In the genomic region with DNA sequence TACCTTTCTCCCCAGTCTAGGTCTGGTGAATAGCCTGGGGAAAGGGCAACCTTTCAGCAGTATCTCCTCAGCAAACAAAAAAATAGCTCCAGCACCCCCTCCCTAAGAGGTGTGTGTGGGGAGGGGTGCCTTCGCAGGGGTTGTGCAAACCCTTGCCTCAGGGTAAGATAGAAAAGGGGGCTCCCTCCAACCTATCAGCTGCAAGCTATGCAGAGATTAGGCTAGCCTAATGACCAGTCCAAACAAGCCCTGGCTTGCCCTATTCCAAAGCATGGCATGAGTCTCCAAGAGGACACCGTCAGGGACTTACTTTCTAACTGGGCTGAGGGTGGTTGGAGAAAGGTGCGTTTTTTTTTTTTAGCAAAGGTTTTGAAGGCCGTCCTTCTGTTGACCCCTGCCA, we compare ENCODE assay signal across 8 mouse cellular contexts. TPM values are rescaled to one million over a fixed set of nuclear protein-coding genes. Genes with fewer than 3 reads are reported as not detected.
DNase-seq lines count a peak whose midpoint lies in the region; ATAC-seq and TF ChIP-seq lines count a peak whose summit lies in the region.

No protein-coding gene starts in this region.

- H3K9me3 ChIP-seq in erythroblast, embryonic 14.5 days (ENCODE audit: control insufficient read depth, low read length) = no peaks in the 10 kb centered on the region
- no peaks in the 10 kb centered on the region for H3K9me3 ChIP-seq in limb, embryonic 15.5 days
- H3K9me3 ChIP-seq in stomach, postnatal 0 days (ENCODE audit: control insufficient read depth, low read length) = no peaks in the 10 kb centered on the region

- WGBS in limb, embryonic 15.5 days = 34% methylated on average over 4 of the region's 4 CpGs
- WGBS in stomach, postnatal 0 days = 40% methylated on average over 4 of the region's 4 CpGs

- TF ChIP-seq EP300 in stomach, postnatal 0 days (optimal IDR thresholded peaks at IDR 0.05) = no peak

- H3K27me3 ChIP-seq in erythroblast, embryonic 14.5 days (ENCODE audit: control insufficient read depth) = no peaks in the 10 kb centered on the region
- H3K27me3 ChIP-seq in limb, embryonic 15.5 days = no peaks in the 10 kb centered on the region
- no peaks in the 10 kb centered on the region for H3K27me3 ChIP-seq in stomach, postnatal 0 days (ENCODE audit: control insufficient read depth, insufficient read depth, low read length)

- H3K4me3 ChIP-seq in erythroblast, embryonic 14.5 days (replicated peaks) = peak overlapping the region; percentile 90
- H3K4me3 ChIP-seq in limb, embryonic 15.5 days = peak overlapping the region; percentile 86
- peak overlapping the region; percentile 88 for H3K4me3 ChIP-seq in stomach, postnatal 0 days (ENCODE audit: low read depth, low read length)

- H3K36me3 ChIP-seq in erythroblast, embryonic 14.5 days (ENCODE audit: control insufficient read depth) = peaks cover 58% of the 10 kb centered on the region
- peaks cover 17% of the 10 kb centered on the region for H3K36me3 ChIP-seq in limb, embryonic 15.5 days
- H3K36me3 ChIP-seq in stomach, postnatal 0 days (ENCODE audit: control insufficient read depth, insufficient read depth, low read length) = peaks cover 2% of the 10 kb centered on the region; the same call in 1 of the 2 replicates

- no peak overlapping the region for H3K9ac ChIP-seq in limb, embryonic 15.5 days
- H3K9ac ChIP-seq in stomach, postnatal 0 days (ENCODE audit: low read length) = peak overlapping the region; percentile 93; the same call in 1 of the 2 replicates

- H3K4me2 ChIP-seq in limb, embryonic 15.5 days = peak overlapping the region; percentile 90
- peak overlapping the region; percentile 89 for H3K4me2 ChIP-seq in stomach, postnatal 0 days (replicated peaks; ENCODE audit: low read depth)

- peak; percentile 48 for DNase-seq in urinary bladder, postnatal 25 days (ENCODE audit: low spot score)
- no peak for DNase-seq in urinary bladder, postnatal 4 days (ENCODE audit: low spot score in 2 of 2)
- DNase-seq in stomach, postnatal 0 days (ENCODE audit: low spot score) = peak; percentile 17
- no peak for DNase-seq in left cerebral cortex, adult 18-20 months (ENCODE audit: low spot score in 2 of 2)
- DNase-seq in spleen, postnatal 36 days (ENCODE audit: low spot score in 2 of 2) = no peak

- TF ChIP-seq CTCF in stomach, postnatal 0 days (IDR thresholded peaks at IDR 0.05; ENCODE audit: low read depth) = no peak

- H3K4me1 ChIP-seq in erythroblast, embryonic 14.5 days (ENCODE audit: control insufficient read depth) = peaks cover 98% of the 10 kb centered on the region
- peaks cover 48% of the 10 kb centered on the region for H3K4me1 ChIP-seq in limb, embryonic 15.5 days
- H3K4me1 ChIP-seq in stomach, postnatal 0 days (replicated peaks; ENCODE audit: control insufficient read depth, insufficient read depth) = peaks cover 8% of the 10 kb centered on the region

- peak overlapping the region; percentile 98 for H3K27ac ChIP-seq in limb, embryonic 15.5 days
- peak overlapping the region; percentile 97 for H3K27ac ChIP-seq in stomach, postnatal 0 days (replicated peaks)

- no peak for ATAC-seq in erythroblast, adult 5-6 weeks (replicated peaks; ENCODE audit: low FRiP score, poor library complexity, severe bottlenecking)
- no peak for ATAC-seq in limb, embryonic 15.5 days (ENCODE audit: insufficient number of reproducible peaks, low FRiP score, low TSS enrichment, low read depth)
- no peak for ATAC-seq in stomach, postnatal 0 days (ENCODE audit: low FRiP score, low TSS enrichment)

RNA-seq across cellular contexts. Expression of gene Traf4, which starts 0.8 kb away (rescaled TPM):
- 7.2 and 9.4 TPM in 2 replicates for polyA plus RNA-seq in erythroblast, embryonic 14.5 days (2012)
- 2.1 and 3.6 TPM in 2 replicates for total RNA-seq in erythroblast, adult 5-6 weeks (2015; ENCODE audit: low replicate concordance)
- 3.2 and 3.5 TPM in 2 replicates for total RNA-seq in erythroblast, adult 5-6 weeks (2017; ENCODE audit: low replicate concordance)
- polyA plus RNA-seq in limb, embryonic 15.5 days (2015; fragmentation: Nextera tagmentation; extraction: Ambion mirVana) = 65.6 and 67.0 TPM in 2 replicates
- polyA plus RNA-seq in stomach, postnatal 0 days (2015; fragmentation: Nextera tagmentation; extraction: Ambion mirVana) = 22.4 and 26.9 TPM in 2 replicates
- 1 to 10 TPM; 9.7 TPM for total RNA-seq in left cerebral cortex, adult 18-20 months (2021)

RNA-seq across cellular contexts. Expression of gene Nek8, which starts 10.3 kb away (rescaled TPM):
- 1.7 and 2.0 TPM in 2 replicates for polyA plus RNA-seq in erythroblast, embryonic 14.5 days (2012)
- 9.6 and 12.1 TPM in 2 replicates for total RNA-seq in erythroblast, adult 5-6 weeks (2015; ENCODE audit: low replicate concordance)
- 5.7 and 16.7 TPM in 2 replicates for total RNA-seq in erythroblast, adult 5-6 weeks (2017; ENCODE audit: low replicate concordance)
- 15.4 and 16.2 TPM in 2 replicates for polyA plus RNA-seq in limb, embryonic 15.5 days (2015; fragmentation: Nextera tagmentation; extraction: Ambion mirVana)
- polyA plus RNA-seq in stomach, postnatal 0 days (2015; fragmentation: Nextera tagmentation; extraction: Ambion mirVana) = 6.4 and 7.4 TPM in 2 replicates
- total RNA-seq in left cerebral cortex, adult 18-20 months (2021) = 1 to 10 TPM; 3.2 to 3.5 TPM

RNA-seq across cellular contexts. Expression of gene Tlcd1, which starts 10.3 kb away (rescaled TPM):
- 91.9 and 97.7 TPM in 2 replicates for polyA plus RNA-seq in erythroblast, embryonic 14.5 days (2012)
- total RNA-seq in erythroblast, adult 5-6 weeks (2015; ENCODE audit: low replicate concordance) = 69.0 and 77.1 TPM in 2 replicates
- 96.9 and 181 TPM in 2 replicates for total RNA-seq in erythroblast, adult 5-6 weeks (2017; ENCODE audit: low replicate concordance)
- 31.3 and 32.0 TPM in 2 replicates for polyA plus RNA-seq in limb, embryonic 15.5 days (2015; fragmentation: Nextera tagmentation; extraction: Ambion mirVana)
- 41.3 and 45.6 TPM in 2 replicates for polyA plus RNA-seq in stomach, postnatal 0 days (2015; fragmentation: Nextera tagmentation; extraction: Ambion mirVana)
- total RNA-seq in left cerebral cortex, adult 18-20 months (2021) = 10 to 100 TPM; 25.3 to 33.8 TPM

RNA-seq across cellular contexts. Expression of gene Rpl23a, which starts 17.2 kb away (rescaled TPM):
- 168 and 429 TPM in 2 replicates for polyA plus RNA-seq in erythroblast, embryonic 14.5 days (2012)
- 792 and 815 TPM in 2 replicates for total RNA-seq in erythroblast, adult 5-6 weeks (2015; ENCODE audit: low replicate concordance)
- total RNA-seq in erythroblast, adult 5-6 weeks (2017; ENCODE audit: low replicate concordance) = 585 and 685 TPM in 2 replicates
- 1,208 and 1,454 TPM in 2 replicates for polyA plus RNA-seq in limb, embryonic 15.5 days (2015; fragmentation: Nextera tagmentation; extraction: Ambion mirVana)
- polyA plus RNA-seq in stomach, postnatal 0 days (2015; fragmentation: Nextera tagmentation; extraction: Ambion mirVana) = 1,145 and 1,168 TPM in 2 replicates
- 100 to 1,000 TPM; 729 to 741 TPM for total RNA-seq in left cerebral cortex, adult 18-20 months (2021)

RNA-seq across cellular contexts. Expression of gene Rab34, which starts 22.1 kb away (rescaled TPM):
- 0.13 and 0.26 TPM in 2 replicates for polyA plus RNA-seq in erythroblast, embryonic 14.5 days (2012)
- 7.9 TPM in 1 of 2 replicates, not detected in the other for total RNA-seq in erythroblast, adult 5-6 weeks (2015; ENCODE audit: low replicate concordance)
- 1.3 and 9.9 TPM in 2 replicates for total RNA-seq in erythroblast, adult 5-6 weeks (2017; ENCODE audit: low replicate concordance)
- 153 and 164 TPM in 2 replicates for polyA plus RNA-seq in limb, embryonic 15.5 days (2015; fragmentation: Nextera tagmentation; extraction: Ambion mirVana)
- 59.0 and 61.4 TPM in 2 replicates for polyA plus RNA-seq in stomach, postnatal 0 days (2015; fragmentation: Nextera tagmentation; extraction: Ambion mirVana)
- total RNA-seq in left cerebral cortex, adult 18-20 months (2021) = 10 to 100 TPM; 15.2 to 18.0 TPM

Comparison
In these comparisons a context has a peak if more than half of its experiments do, and no peak if none do; other contexts are left out.
1. DNase-seq: peak in urinary bladder, postnatal 25 days (single experiment) and stomach, postnatal 0 days (single experiment); none in urinary bladder, postnatal 4 days (0 of 2), left cerebral cortex, adult 18-20 months (0 of 2) and spleen, postnatal 36 days (0 of 2).
2. Peak in every context shown above with its lines, with median percentiles within 50 percentile points of each other: H3K4me3 ChIP-seq.